8 mouse cellular contexts compared by ENCODE assay signal in the genomic region with DNA sequence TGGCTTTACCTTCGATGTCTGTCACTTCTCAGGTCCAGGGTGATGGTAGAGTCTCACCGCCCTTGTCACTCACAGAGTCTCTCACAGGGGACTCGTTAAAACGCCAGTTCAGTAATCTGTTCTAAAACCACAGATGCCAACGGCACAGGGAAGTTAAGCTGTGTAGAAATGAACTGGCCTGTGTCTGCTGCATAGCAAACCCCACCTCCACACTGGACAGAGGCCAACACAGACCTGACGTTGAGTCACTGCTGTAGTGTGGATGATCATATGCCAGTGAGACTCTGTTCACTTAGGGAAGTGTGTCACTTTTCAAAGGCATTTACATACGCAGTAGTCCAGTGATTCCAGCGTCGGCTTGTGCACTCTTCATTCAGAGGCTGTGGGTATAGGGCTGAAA. TPM values are rescaled to one million over a fixed set of nuclear protein-coding genes. Genes with fewer than 3 reads are reported as not detected.
DNase-seq lines count a peak whose midpoint lies in the region; ATAC-seq and TF ChIP-seq lines count a peak whose summit lies in the region.
"Had no signal": no experiment of that assay in that cellular context is flagged by ENCODE, and none has a peak within 500 bp of the region (broad histone marks: within the 10 kb centered on the region; RNA-seq: fewer than 3 reads in every experiment).

No protein-coding gene starts in this region.

- CTCF ChIA-PET in Patski (lab: Charles Lee): interaction anchor here (1.2 kb wide), 1 partner anchor 14 kb away, joined by 3 read pairs; no protein-coding TSS in a partner anchor

- 32% methylated on average over 9 of the region's 9 CpGs for WGBS in stomach, embryonic 14.5 days

- in situ Hi-C loops in CH12.LX (cut with MboI; ENCODE audit: low pct_ligation_motif_present, low pct_unique_long_range_greater_than_20kb, low sequenced_read_pairs): no loop called here
- in situ Hi-C loops in Patski (cut with MboI; ENCODE audit: low pct_unique_long_range_greater_than_20kb): no loop called here

- no peaks in the 10 kb centered on the region for H3K36me3 ChIP-seq in CH12.LX (replicated peaks in 1 of 2; ENCODE audit: control insufficient read depth in 1 of 2, insufficient read depth in 1 of 2, low read length in 1 of 2)
- H3K36me3 ChIP-seq in stomach, embryonic 14.5 days (ENCODE audit: control insufficient read depth, insufficient read depth, low read length): no peaks in the 10 kb centered on the region

- H3K4me2 ChIP-seq in CH12.LX (ENCODE audit: insufficient read depth, low read depth, poor library complexity, severe bottlenecking): no peak overlapping the region
- no peak overlapping the region for H3K4me2 ChIP-seq in stomach, embryonic 14.5 days (replicated peaks; ENCODE audit: low read depth, low read length)

- peak; percentile 99 for ATAC-seq in Patski
- peak; percentile 85 for ATAC-seq in frontal cortex, adult (ENCODE audit: low TSS enrichment)
- peak; percentile 72 for ATAC-seq in stomach, embryonic 14.5 days (ENCODE audit: insufficient number of reproducible peaks, insufficient read depth, low FRiP score, low read depth)

- H3K4me3 ChIP-seq in CH12.LX (replicated peaks in 1 of 3; ENCODE audit: low read depth in 2 of 3, low read length in 2 of 3, poor library complexity in 1 of 3): no peak overlapping the region
- H3K4me3 ChIP-seq in stomach, embryonic 14.5 days (ENCODE audit: low read depth, low read length): no peak overlapping the region
- H3K4me3 ChIP-seq: erythroblast, embryonic 14.5 days had no signal

- no peaks in the 10 kb centered on the region for H3K79me2 ChIP-seq in CH12.LX (replicated peaks; ENCODE audit: control insufficient read depth, extremely low read depth, insufficient read depth, poor library complexity, severe bottlenecking)

- no peak for DNase-seq in CH12.LX (ENCODE audit: extremely low read depth)
- DNase-seq in Patski (ENCODE audit: low read depth, low spot score): peak; percentile 78
- peak; percentile 80 for DNase-seq in heart, postnatal 4 days
- DNase-seq in left cerebral cortex, postnatal 25 days (ENCODE audit: low spot score in 2 of 2): peak; percentile 27 to 91
- peak; percentile 26 for DNase-seq in mesoderm, embryonic 11.5 days (ENCODE audit: low read depth, low spot score)

- H3K27ac ChIP-seq in CH12.LX (ENCODE audit: insufficient read depth, low read depth): no peak overlapping the region
- H3K27ac ChIP-seq in stomach, embryonic 14.5 days (ENCODE audit: low read length): no peak overlapping the region

- peaks cover 8% of the 10 kb centered on the region for H3K9me3 ChIP-seq in CH12.LX (replicated peaks; ENCODE audit: low read length)
- no peaks in the 10 kb centered on the region for H3K9me3 ChIP-seq in stomach, embryonic 14.5 days (ENCODE audit: control insufficient read depth, low read depth, low read length)

- intact Hi-C loops in left cerebral cortex, postnatal 25 days (cut with DNase I): no loop called here

- 0 out of 2 replicates have a peak, but pooled peaks have one; percentile 25 for TF ChIP-seq EP300 in CH12.LX (IDR thresholded peaks at IDR 0.05; ENCODE audit: low read length)

- no peak for TF ChIP-seq POLR2A in CH12.LX (IDR thresholded peaks at IDR 0.05; ENCODE audit: low read depth, low read length)

- no peak for TF ChIP-seq RAD21 in CH12.LX (IDR thresholded peaks at IDR 0.05; ENCODE audit: low read depth, low read length)

- H3K27me3 ChIP-seq in CH12.LX (replicated peaks): no peaks in the 10 kb centered on the region
- H3K27me3 ChIP-seq in Patski: no peaks in the 10 kb centered on the region
- H3K27me3 ChIP-seq in stomach, embryonic 14.5 days (ENCODE audit: control insufficient read depth, insufficient read depth, low read length): no peaks in the 10 kb centered on the region

- H3K4me1 ChIP-seq in CH12.LX (ENCODE audit: control insufficient read depth in 1 of 2, insufficient read depth in 2 of 2): peaks cover 6 to 39% of the 10 kb centered on the region in 2 experiments; a peak in 3 of 4 replicates
- peaks cover 12% of the 10 kb centered on the region; the same call in 1 of the 2 replicates for H3K4me1 ChIP-seq in stomach, embryonic 14.5 days (ENCODE audit: control insufficient read depth, insufficient read depth, low read length)

- POLR2A ChIA-PET in Patski (lab: Charles Lee): interaction anchor here (0.8 kb wide), 1 partner anchor 9 kb away, joined by 4 read pairs; no protein-coding TSS in a partner anchor

- no peak for TF ChIP-seq CTCF in CH12.LX (conservative IDR thresholded peaks at IDR 0.05 in 1 of 2, IDR thresholded peaks at IDR 0.05 in 1 of 2; ENCODE audit: low read depth in 2 of 2, low read length in 2 of 2)
- TF ChIP-seq CTCF in Patski (IDR thresholded peaks at IDR 0.05): no peak

- no peak overlapping the region for H3K9ac ChIP-seq in CH12.LX (ENCODE audit: insufficient read depth, low read depth)
- no peak overlapping the region for H3K9ac ChIP-seq in stomach, embryonic 14.5 days (replicated peaks; ENCODE audit: low read depth, low read length)

- dilution Hi-C loops in CH12.LX (cut with MboI; ENCODE audit: extremely low pct_ligation_motif_present, extremely low pct_unique_long_range_greater_than_20kb, low sequenced_read_pairs): no loop called here

TF ChIP-seq in CH12.LX, 34 proteins besides CTCF, POLR2A, EP300 and RAD21:
- TF ChIP-seq SMC3 (IDR thresholded peaks at IDR 0.05; ENCODE audit: low read depth, low read length): no peak
- no peak for TF ChIP-seq UBTF (IDR thresholded peaks at IDR 0.05; ENCODE audit: low read depth, low read length)
- TF ChIP-seq BHLHE40 (IDR thresholded peaks at IDR 0.05; ENCODE audit: low read depth, low read length): peak; percentile 61; the same call in 1 of the 2 replicates
- no peak for TF ChIP-seq KAT2A (IDR thresholded peaks at IDR 0.05; ENCODE audit: insufficient replicate concordance, low read length)
- peak; percentile 40; the same call in 1 of the 2 replicates for TF ChIP-seq CHD2 (IDR thresholded peaks at IDR 0.05; ENCODE audit: low read length)
- TF ChIP-seq IRF4 (IDR thresholded peaks at IDR 0.05; ENCODE audit: low read depth, low read length): peak; percentile 26; the same call in 1 of the 2 replicates
- TF ChIP-seq MAZ (IDR thresholded peaks at IDR 0.05; ENCODE audit: low read depth, low read length): no peak
- 0 out of 2 replicates have a peak, but pooled peaks have one; percentile 53 for TF ChIP-seq ETS1 (conservative IDR thresholded peaks at IDR 0.05; ENCODE audit: low read depth, low read length)
- no peak for TF ChIP-seq USF1 (IDR thresholded peaks at IDR 0.05; ENCODE audit: low read depth, low read length)
- TF ChIP-seq PAX5 (IDR thresholded peaks at IDR 0.05; ENCODE audit: low read length): no peak
- TF ChIP-seq ELF1 (IDR thresholded peaks at IDR 0.05; ENCODE audit: low read depth, low read length): no peak
- TF ChIP-seq JUND (conservative IDR thresholded peaks at IDR 0.05; ENCODE audit: low read depth, low read length): no peak
- TF ChIP-seq USF2 (conservative IDR thresholded peaks at IDR 0.05; ENCODE audit: low read depth, low read length): no peak
- no peak for TF ChIP-seq TCF12 (IDR thresholded peaks at IDR 0.05; ENCODE audit: low read depth, low read length)
- TF ChIP-seq GABPA (IDR thresholded peaks at IDR 0.05; ENCODE audit: insufficient replicate concordance, low read depth, low read length): no peak

RNA-seq across cellular contexts. Expression of gene Echdc3, which starts 54.7 kb away (rescaled TPM):
- total RNA-seq in CH12.LX (2012; rRNA removed): 13.6 and 17.4 TPM in 2 replicates
- total RNA-seq in CH12.LX (2014; rRNA removed): 7.7 and 9.2 TPM in 2 replicates
- polyA plus RNA-seq in CH12.LX (2012; ENCODE audit: insufficient read length, low read depth): 10.6 and 11.5 TPM in 2 replicates
- polyA plus RNA-seq in Patski (2021): 22.2 TPM
- total RNA-seq in heart, postnatal 4 days (2021): 10 to 100 TPM in 1 of 2 experiments, 1 to 10 TPM in 1; 9.9 to 12.2 TPM
- 1 to 10 TPM in 1 of 2 experiments, under 1 TPM in 1; 0.76 to 1.1 TPM for total RNA-seq in left cerebral cortex, postnatal 25 days (2021)
- 8.1 and 10.2 TPM in 2 replicates for polyA plus RNA-seq in stomach, embryonic 14.5 days (2014; fragmentation: Nextera tagmentation; extraction: Ambion mirVana)

RNA-seq across cellular contexts. Expression of gene Usp6nl, which starts 54.9 kb away (rescaled TPM):
- total RNA-seq in CH12.LX (2012; rRNA removed) (4.2 and 4.6 TPM in 2 replicates), CH12.LX (2014; rRNA removed) (4.1 and 4.3 TPM in 2 replicates)
- polyA plus RNA-seq in CH12.LX (2012; ENCODE audit: insufficient read length, low read depth) (12.1 and 14.2 TPM in 2 replicates), Patski (2021) (25.3 TPM)
- total RNA-seq in heart, postnatal 4 days (2021): 10 to 100 TPM; 20.3 to 20.6 TPM
- 10 to 100 TPM; 19.5 to 21.5 TPM for total RNA-seq in left cerebral cortex, postnatal 25 days (2021)
- polyA plus RNA-seq in stomach, embryonic 14.5 days (2014; fragmentation: Nextera tagmentation; extraction: Ambion mirVana): 12.9 and 14.4 TPM in 2 replicates

Comparison
In these comparisons a context has a peak if more than half of its experiments do, and no peak if none do; other contexts are left out.
1. RNA of gene Echdc3, which starts 54.7 kb away (total RNA-seq): 7.7 to 17.4 TPM in CH12.LX and 9.9 to 12.2 TPM in heart, postnatal 4 days; 0.76 to 1.1 TPM in left cerebral cortex, postnatal 25 days; every median in the first group is over 4 times any median in the second.
2. Peak in every context shown above with its lines, with median percentiles within 50 percentile points of each other: ATAC-seq.